Mouse (Mus musculus): ENCODE results near the gene Gabpb2. TPM values are rescaled to one million over a fixed set of nuclear protein-coding genes. Genes with fewer than 3 reads are reported as not detected.

Gene Gabpb2
- polyA plus RNA-seq, 1 experiment from 2014 or later: 11.6 TPM

DNA sequence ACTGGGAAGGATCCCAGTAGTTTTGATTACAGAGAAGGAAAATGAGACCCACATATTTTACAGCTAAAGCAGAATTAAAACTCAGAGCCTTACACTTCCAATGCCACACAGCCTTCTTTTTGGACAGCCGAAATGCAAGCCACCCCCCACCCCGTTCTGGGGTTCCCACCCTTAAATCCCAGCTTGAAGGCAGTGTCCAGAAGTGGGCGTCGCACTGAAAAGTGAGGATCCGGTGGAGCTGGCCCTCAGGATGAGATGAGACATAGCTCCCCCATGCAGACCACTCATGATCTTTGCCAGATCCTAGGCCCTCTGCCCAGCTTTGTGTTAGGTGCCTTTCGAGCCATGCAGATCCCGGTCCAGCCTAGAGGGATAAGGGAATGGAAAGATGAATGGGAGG, 23.8 kb upstream of the Gabpb2 start, which contains the start of gene Gm128:
Gm128 (minus strand) TSS at position 101 of the 400 bp plus-strand sequence.
- Histone ChIP-seq H3K9me3 (no peaks in the 10 kb centered on the region), H3K4me3 (no peak within 1 kb of the TSS), H3K27me3 (no peaks in the 10 kb centered on the region), H3K36me3 (peaks cover 23% of the 10 kb centered on the region), H3K4me1 (no peaks in the 10 kb centered on the region), H3K27ac (replicated peaks) (no peak within 1 kb of the TSS), H3K9ac (replicated peaks) (no peak within 1 kb of the TSS), H3K4me2 (replicated peaks) (no peak within 1 kb of the TSS; the same call in 1 of the 2 replicates)
- 73% methylated on average over 7 of the region's 7 CpGs for WGBS
- no peak for ATAC-seq (ENCODE audit: low FRiP score, low read depth)

DNA sequence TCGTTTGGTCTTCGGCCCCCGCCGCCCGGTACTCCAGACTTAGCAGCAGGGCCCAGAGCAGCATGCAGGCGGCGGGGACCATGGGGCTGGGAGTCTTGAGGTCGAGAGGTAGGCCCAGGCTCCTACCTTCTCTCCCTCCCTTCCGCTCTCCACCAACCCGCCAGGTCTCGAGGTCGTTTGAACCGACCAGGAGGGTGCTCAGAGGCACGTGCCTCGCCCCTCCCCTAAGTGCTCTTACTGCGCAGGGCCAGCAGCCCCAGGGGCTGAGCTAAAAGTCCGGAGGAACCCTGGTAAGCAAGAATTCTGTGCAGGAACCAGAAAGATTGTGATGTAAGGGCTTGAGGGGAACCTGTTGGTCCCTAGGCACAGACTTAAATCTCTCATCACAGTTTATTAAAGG, 23.2 kb upstream of the Gabpb2 start:
- H3K27ac ChIP-seq (replicated peaks): no peak overlapping the region

DNA sequence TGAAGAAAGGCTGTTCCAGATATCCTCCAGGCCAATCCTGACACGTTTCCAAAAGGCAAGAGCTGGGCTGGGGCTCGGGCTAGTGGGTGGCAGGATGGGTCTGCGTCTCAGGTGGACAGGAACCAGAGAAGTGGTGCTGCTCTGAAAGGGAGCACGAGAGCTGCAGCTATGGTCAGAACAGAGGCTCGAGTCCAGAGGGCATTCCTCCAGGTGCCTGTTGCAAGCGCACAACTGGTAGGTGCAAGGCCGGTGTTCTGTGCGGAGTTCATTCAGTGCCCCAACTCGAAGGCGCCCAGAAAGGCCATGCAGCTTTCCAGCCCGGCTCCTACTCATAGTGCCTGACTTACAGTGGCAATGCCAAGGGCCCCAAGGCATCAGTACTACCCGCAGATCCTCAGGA, 22.3 kb upstream of the Gabpb2 start:
- Histone ChIP-seq H3K36me3 (peaks cover 38% of the 10 kb centered on the region), H3K9me3 (no peaks in the 10 kb centered on the region), H3K4me2 (replicated peaks) (no peak overlapping the region), H3K27ac (replicated peaks) (no peak overlapping the region), H3K27me3 (no peaks in the 10 kb centered on the region), H3K4me3 (no peak overlapping the region), H3K9ac (replicated peaks) (no peak overlapping the region), H3K4me1 (no peaks in the 10 kb centered on the region)
- no peak for ATAC-seq (ENCODE audit: low FRiP score, low read depth)
- WGBS: 87% methylated on average over 12 of the region's 12 CpGs

More for the DNA sequence above, 23.2 kb upstream of the Gabpb2 start:
- no peak for ATAC-seq (ENCODE audit: low FRiP score, low read depth)
- H3K9ac ChIP-seq (replicated peaks): no peak overlapping the region
- H3K36me3 ChIP-seq: peaks cover 29% of the 10 kb centered on the region
- H3K4me2 ChIP-seq (replicated peaks): no peak overlapping the region; the same call in 1 of the 2 replicates
- H3K4me1 ChIP-seq: no peaks in the 10 kb centered on the region
- no peaks in the 10 kb centered on the region for H3K27me3 ChIP-seq
- WGBS: 32% methylated on average over 17 of the region's 17 CpGs
- H3K4me3 ChIP-seq: no peak overlapping the region
- H3K9me3 ChIP-seq: no peaks in the 10 kb centered on the region

DNA sequence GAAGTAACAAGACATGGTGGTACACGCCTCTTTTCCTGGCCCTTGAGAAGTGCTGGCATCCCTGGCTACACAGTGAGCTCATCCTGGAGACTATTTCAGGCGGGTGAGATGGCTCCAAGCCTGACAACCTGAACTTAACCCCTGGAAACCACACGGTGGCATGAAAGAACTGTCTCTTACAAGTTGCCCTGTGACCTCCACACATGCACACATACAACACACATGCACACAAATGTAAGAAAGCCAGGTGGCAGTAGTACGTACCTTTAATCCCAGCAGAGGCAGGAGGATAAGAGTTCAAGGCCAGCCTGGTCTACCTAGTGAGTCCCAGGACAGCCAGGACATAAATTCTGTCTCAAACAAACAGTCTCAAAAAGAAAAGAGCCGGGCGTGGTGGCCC, 21.3 kb upstream of the Gabpb2 start:
- H3K4me1 ChIP-seq: no peaks in the 10 kb centered on the region
- H3K9me3 ChIP-seq: no peaks in the 10 kb centered on the region
- H3K4me2 ChIP-seq (replicated peaks): no peak overlapping the region
- H3K9ac ChIP-seq (replicated peaks): no peak overlapping the region
- WGBS: 86% methylated on average over 6 of the region's 6 CpGs
- peaks cover 48% of the 10 kb centered on the region for H3K36me3 ChIP-seq
- ATAC-seq (ENCODE audit: low FRiP score, low read depth): no peak
- H3K27ac ChIP-seq (replicated peaks): no peak overlapping the region
- no peaks in the 10 kb centered on the region for H3K27me3 ChIP-seq
- no peak overlapping the region for H3K4me3 ChIP-seq

DNA sequence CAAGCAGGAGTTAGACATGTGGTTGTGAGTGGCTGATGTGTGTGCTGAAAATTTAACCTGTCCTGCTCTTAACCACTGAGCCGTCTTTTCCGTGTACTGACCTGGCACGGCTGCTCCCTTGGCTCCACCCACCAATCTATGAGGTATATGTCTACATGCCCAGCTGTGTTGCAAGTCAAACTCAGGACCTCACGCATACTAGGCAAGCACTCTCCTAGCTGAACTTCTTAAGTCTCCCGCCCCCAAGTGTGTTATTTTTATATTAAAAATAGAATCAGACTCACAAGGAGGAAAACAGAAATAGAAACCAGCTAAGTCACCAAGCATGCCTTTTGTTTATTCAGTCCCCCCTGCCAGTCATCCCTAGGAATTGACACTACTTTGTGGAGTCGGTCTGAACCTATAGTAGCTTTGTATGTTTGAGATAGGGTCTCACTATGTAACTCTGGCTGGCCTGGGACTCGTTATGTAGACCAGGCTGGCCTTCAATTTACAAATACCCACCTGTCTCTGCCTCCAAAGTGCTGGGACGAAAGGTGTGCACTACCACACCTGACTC, 19.9 kb upstream of the Gabpb2 start:
- Histone ChIP-seq H3K4me2 (replicated peaks) (no peak overlapping the region), H3K4me3 (no peak overlapping the region), H3K9me3 (no peaks in the 10 kb centered on the region), H3K27ac (replicated peaks) (no peak overlapping the region), H3K4me1 (no peaks in the 10 kb centered on the region), H3K36me3 (peaks cover 62% of the 10 kb centered on the region), H3K27me3 (no peaks in the 10 kb centered on the region), H3K9ac (replicated peaks) (no peak overlapping the region)
- no peak for ATAC-seq (ENCODE audit: low FRiP score, low read depth)
- 90% methylated on average over 8 of the region's 8 CpGs for WGBS

DNA sequence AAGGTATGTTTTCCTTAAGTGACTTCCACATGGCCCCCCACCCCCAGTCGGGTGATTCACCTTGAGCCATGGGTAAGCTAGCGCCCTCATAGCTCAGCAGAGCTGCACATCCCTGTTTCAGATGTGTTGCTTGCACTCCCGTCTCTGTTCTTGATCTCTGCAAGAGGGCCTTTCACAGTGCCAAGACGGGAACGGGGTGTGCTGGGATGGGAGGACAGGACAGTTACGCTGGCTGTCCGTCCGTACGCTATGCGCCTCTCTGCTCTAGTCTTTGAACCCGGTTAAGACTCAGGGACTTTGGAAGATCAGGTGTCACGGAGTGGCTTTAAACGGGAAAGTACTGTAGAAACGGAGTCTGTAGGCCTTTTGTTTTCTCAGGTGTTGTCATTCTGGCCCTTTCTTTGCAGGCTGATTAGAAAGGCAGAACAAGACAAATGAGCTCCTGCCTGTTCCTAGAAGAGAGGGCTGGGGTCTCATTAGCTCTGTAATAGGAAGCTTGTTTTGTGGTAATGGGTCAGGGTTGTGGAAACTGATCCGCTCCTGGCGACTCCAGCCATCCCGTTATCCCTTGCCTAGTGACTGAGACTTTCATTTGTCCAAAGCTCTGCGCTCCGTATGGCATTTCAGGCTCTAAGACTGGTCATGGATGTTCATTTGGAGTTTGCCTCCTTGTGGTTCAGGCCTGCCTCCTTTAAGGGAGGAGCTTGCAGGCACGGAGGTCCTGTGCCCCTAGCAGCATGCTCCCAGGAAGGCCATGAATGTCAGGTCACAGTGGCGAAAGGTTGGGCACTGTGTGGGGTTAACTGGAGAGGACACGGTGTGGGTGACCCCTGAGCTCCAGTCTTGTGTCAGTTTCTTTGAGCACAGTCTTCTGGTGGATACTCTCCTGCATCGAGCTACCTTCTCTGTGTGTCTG, 17.9 kb upstream of the Gabpb2 start:
- H3K36me3 ChIP-seq: peaks cover 71% of the 10 kb centered on the region
- ATAC-seq (ENCODE audit: low FRiP score, low read depth): no peak
- no peaks in the 10 kb centered on the region for H3K9me3 ChIP-seq
- no peaks in the 10 kb centered on the region for H3K27me3 ChIP-seq
- H3K4me2 ChIP-seq (replicated peaks): no peak overlapping the region
- WGBS: 81% methylated on average over 23 of the region's 23 CpGs
- no peak overlapping the region for H3K27ac ChIP-seq (replicated peaks)
- H3K4me1 ChIP-seq: peaks cover 15% of the 10 kb centered on the region
- H3K9ac ChIP-seq (replicated peaks): no peak overlapping the region
- no peak overlapping the region for H3K4me3 ChIP-seq

DNA sequence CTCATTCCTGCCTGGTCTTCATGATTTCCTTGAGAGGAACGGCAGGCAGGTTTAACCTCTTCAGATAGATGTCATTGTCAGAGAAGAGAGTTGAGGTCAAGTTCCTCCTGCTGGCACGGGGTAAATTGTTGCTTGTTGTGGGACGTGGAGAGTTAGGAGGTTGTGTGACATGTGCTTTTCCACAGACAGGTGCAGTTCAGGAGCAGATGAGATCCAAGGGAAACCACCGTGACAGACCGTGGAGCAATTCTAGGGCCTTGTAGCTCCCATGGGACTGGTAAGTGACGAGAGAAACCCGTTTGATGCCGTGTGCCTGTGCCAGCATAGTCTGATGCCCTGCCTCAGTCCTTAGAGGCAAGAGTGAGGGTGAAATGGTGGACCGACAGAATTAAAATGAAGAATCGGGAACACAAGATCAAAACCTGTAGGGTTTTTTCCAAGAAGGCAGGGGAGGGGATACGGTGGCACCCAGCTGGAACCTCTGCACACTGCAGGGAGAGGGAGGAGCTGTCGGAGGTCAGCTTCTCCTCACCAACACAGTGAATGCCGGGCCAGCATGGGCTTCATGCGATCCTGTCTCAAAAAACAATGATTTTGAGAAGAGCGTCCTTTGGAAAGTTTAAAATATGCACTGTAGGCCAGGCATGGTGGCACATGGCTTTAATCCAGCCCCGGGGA, 15.7 kb upstream of the Gabpb2 start:
- WGBS: 91% methylated on average over 16 of the region's 16 CpGs
- Histone ChIP-seq H3K4me1 (peaks cover 27% of the 10 kb centered on the region), H3K36me3 (peaks cover 66% of the 10 kb centered on the region), H3K27me3 (no peaks in the 10 kb centered on the region), H3K4me3 (no peak overlapping the region), H3K9me3 (no peaks in the 10 kb centered on the region), H3K9ac (replicated peaks) (no peak overlapping the region), H3K4me2 (replicated peaks) (no peak overlapping the region), H3K27ac (replicated peaks) (no peak overlapping the region)
- no peak for ATAC-seq (ENCODE audit: low FRiP score, low read depth)

DNA sequence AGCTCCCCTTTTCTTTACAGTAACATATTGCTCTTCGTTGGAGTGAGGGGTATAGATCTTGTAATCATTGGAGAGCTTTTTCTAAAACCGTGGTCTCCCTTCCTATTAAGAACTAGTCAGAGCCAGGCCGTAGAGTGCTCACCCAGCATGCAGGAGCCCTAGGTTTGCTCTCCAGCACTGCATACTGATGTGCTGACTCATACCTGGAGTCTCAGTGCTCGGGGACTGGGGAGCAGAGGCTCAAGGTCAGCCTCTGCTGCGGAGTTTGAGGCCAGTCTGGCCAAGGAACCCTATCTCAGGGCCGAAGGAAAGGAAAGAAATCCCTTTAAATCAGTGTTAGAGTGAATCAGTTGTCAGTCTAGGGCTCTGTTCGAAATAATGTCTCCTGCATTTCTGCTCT, 15.1 kb upstream of the Gabpb2 start:
- ATAC-seq (ENCODE audit: low FRiP score, low read depth): no peak
- H3K36me3 ChIP-seq: peaks cover 60% of the 10 kb centered on the region
- H3K9ac ChIP-seq (replicated peaks): no peak overlapping the region
- H3K9me3 ChIP-seq: no peaks in the 10 kb centered on the region
- peaks cover 27% of the 10 kb centered on the region for H3K4me1 ChIP-seq
- 89% methylated on average over 7 of the region's 7 CpGs for WGBS
- no peak overlapping the region for H3K4me3 ChIP-seq
- no peaks in the 10 kb centered on the region for H3K27me3 ChIP-seq
- H3K27ac ChIP-seq (replicated peaks): no peak overlapping the region
- H3K4me2 ChIP-seq (replicated peaks): no peak overlapping the region

DNA sequence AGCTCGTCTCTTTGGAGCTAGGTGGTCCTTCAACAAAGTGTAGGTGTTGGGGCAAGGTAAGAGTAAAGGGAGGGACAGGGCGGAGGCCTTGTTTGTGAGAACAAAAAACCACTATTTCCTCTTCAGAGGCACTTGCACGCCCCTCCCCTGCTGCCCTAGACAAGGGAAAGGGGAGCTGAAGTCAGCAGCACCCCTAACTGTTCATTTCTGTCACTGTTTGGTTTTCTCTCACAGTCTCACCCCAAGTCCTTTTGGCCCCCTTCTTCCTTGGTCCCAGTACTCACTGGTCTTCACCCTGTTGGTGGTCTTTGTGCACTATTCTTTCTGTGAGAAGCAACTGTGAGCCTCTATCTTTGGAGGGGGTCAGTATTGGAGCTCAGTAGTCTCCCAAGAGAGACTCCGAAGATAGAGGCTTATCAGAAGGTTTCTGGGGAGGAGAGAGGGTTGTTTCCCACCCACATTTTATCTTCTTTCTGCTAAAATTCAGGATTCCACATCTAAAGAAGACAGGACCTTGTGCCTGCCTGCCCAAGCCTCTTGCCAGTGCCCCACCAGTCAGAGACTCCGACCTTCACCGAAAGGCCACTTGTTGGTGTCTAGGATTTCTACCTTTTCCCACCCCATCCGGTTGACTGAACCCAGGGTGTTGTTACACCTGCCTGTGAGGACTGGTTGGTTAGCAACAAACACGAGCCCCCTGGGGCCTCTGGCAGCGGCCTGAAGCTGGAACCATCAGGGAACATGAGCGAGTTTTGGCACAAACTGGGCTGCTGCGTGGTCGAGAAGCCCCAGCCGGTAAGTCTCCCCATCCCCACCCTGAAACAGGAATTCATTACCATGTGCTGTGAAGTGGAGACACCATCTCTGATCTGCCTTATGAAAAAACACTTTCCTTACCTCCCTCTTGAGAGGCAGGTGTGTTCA, 13.8 kb upstream of the Gabpb2 start, which contains the start of gene Mllt11:
Mllt11 (minus strand) TSS at position 874 of the 924 bp plus-strand sequence.
- peaks cover 31% of the 10 kb centered on the region for H3K4me1 ChIP-seq
- no peaks in the 10 kb centered on the region for H3K27me3 ChIP-seq
- H3K36me3 ChIP-seq: peaks cover 49% of the 10 kb centered on the region
- peak within 1 kb of the TSS; percentile 28; the same call in 1 of the 2 replicates for H3K9ac ChIP-seq (replicated peaks)
- peak within 1 kb of the TSS; percentile 97 for H3K27ac ChIP-seq (replicated peaks)
- no peak for ATAC-seq (ENCODE audit: low FRiP score, low read depth)
- H3K9me3 ChIP-seq: no peaks in the 10 kb centered on the region
- H3K4me2 ChIP-seq (replicated peaks): peak within 1 kb of the TSS; percentile 78
- peak within 1 kb of the TSS; percentile 76 for H3K4me3 ChIP-seq
- 82% methylated on average over 13 of the region's 13 CpGs for WGBS

DNA sequence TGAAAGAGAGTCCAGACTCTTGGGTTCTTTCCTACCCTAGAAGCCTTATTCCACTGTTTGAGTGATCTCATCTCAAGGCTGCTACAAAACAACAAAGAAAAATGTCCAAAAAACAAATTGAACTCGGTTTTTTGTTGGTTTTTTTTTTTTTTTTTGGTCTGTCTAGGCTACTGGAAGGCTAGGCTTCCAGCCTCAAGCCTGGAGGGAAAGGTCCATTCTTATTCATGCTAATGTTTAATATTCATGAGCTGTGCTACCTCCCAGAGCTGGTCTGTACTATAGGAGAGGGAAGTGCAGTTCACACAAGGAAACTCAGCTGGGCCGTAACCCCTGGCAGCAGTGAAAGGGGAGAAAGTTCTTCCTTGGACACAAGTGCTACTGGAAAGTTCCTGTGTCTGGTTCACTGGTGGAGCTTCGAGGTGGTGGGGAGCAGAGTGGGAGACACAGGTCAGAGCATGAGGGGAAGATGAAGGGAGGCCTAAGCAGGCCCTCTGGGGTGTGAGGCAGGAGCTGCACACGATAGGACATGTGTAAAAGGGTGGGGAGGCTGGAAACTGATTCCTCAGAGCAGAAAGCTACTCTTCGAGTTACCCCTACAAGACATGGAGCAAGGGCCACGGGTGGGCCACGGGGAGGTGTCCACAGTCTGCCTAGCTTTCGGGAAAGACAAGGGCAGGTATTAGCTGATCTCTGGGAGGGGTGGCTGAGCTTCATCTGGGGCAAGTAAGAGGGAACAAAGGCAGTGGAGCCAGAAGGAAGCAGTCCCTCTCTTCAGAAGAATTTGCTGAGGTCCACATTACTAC, 13.0 kb upstream of the Gabpb2 start:
- no peaks in the 10 kb centered on the region for H3K27me3 ChIP-seq
- peaks cover 39% of the 10 kb centered on the region for H3K4me1 ChIP-seq
- WGBS: 36% methylated on average over 8 of the region's 8 CpGs
- H3K4me3 ChIP-seq: peak overlapping the region; percentile 76
- peak overlapping the region; percentile 78 for H3K4me2 ChIP-seq (replicated peaks)
- H3K9me3 ChIP-seq: no peaks in the 10 kb centered on the region
- peak overlapping the region; percentile 97 for H3K27ac ChIP-seq (replicated peaks)
- peak; percentile 45 for ATAC-seq (ENCODE audit: low FRiP score, low read depth)
- H3K36me3 ChIP-seq: peaks cover 46% of the 10 kb centered on the region
- peak overlapping the region; percentile 85; the same call in 1 of the 2 replicates for H3K9ac ChIP-seq (replicated peaks)

All from midbrain, embryonic 12.5 days (tissue).